Mouse (Mus musculus) forebrain, embryonic 15.5 days (tissue): ENCODE data around the gene Nell1. TPM values are rescaled to one million over a fixed set of nuclear protein-coding genes. Genes with fewer than 3 reads are reported as not detected.

ENCODE experiments used
- ATAC-seq: fragments of 200-750 bp; cut with Nextera tagmentation; replicated peaks from 2 replicates; pipeline ENCODE4 v1.8.0; 2017; ENCODE audit warnings: mild to moderate bottlenecking, moderate TSS enrichment, moderate library complexity
- H3K27ac ChIP-seq: fragments of 300-500 bp; sonication (generic); replicated peaks from 2 replicates; pipeline ENCODE4 v1.5.1; 2015; ENCODE audit warnings: mild to moderate bottlenecking, inconsistent platforms
- H3K27me3 ChIP-seq: fragments of 300-500 bp; sonication (generic); 2 replicates; pipeline ENCODE4 v1.6.1; 2015; ENCODE audit warnings: inconsistent platforms
- H3K36me3 ChIP-seq: fragments of 300-500 bp; sonication (generic); 2 replicates; pipeline ENCODE4 v1.6.1; 2015; ENCODE audit warnings: mild to moderate bottlenecking, inconsistent platforms
- H3K4me1 ChIP-seq: fragments of 300-500 bp; sonication (generic); 2 replicates; pipeline ENCODE4 v1.6.1; 2015; ENCODE audit warnings: inconsistent platforms
- H3K4me2 ChIP-seq: fragments of 300-500 bp; sonication (generic); replicated peaks from 2 replicates; pipeline ENCODE4 v1.6.1; 2015; ENCODE audit warnings: mild to moderate bottlenecking, inconsistent platforms
- H3K4me3 ChIP-seq: fragments of 300-500 bp; sonication (generic); 2 replicates; pipeline ENCODE4 v1.5.1; 2015; ENCODE audit warnings: mild to moderate bottlenecking, inconsistent platforms
- H3K9ac ChIP-seq: fragments of 300-500 bp; sonication (generic); replicated peaks from 2 replicates; pipeline ENCODE4 v1.6.1; 2015; ENCODE audit warnings: mild to moderate bottlenecking, inconsistent platforms
- H3K9me3 ChIP-seq: fragments of 300-500 bp; sonication (generic); 2 replicates; pipeline ENCODE4 v1.6.1; 2016; ENCODE audit warnings: inconsistent platforms
- WGBS: fragments of 180-500 bp; shearing (Covaris S2); methylation state at CpG from one replicate; pipeline ENCODE4 v1.1.7; 2015; ENCODE audit warnings: mixed read lengths; 5-methylcytosine and 5-hydroxymethylcytosine counted together
- polyA plus RNA-seq: library from polyadenylated mRNA; unstranded; fragments of >200 nt; fragmentation: Nextera tagmentation; extraction: Ambion mirVana; gene quantifications from 2 replicates; pipeline ENCODE4 v1.2.1, GENCODE M21; 2015

Nell1 gene
- polyA plus RNA-seq, 1 experiment from 2014 or later: 10.3 TPM

DNA sequence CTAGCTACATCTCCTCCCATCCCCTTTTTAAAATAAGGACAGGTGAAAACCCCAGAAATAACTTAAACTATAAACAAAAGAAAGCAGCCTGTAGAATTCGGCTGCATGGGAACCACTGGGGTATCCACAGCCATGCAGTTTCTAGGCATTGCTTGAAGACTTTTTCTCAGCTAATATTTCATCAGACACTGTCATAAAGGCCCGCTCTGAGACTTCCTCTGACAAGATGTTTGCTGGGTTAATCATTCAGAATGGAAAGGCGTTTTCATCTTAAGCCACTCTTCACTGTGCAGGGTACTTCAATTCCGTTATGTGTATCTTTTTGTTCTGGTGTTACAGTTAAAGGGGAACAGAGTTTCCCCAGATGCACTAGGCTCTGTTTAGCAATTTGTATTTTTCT lies 526.9 kb downstream of the Nell1 start:
- no peak for ATAC-seq
- H3K9me3 ChIP-seq: no peaks in the 10 kb centered on the region

DNA sequence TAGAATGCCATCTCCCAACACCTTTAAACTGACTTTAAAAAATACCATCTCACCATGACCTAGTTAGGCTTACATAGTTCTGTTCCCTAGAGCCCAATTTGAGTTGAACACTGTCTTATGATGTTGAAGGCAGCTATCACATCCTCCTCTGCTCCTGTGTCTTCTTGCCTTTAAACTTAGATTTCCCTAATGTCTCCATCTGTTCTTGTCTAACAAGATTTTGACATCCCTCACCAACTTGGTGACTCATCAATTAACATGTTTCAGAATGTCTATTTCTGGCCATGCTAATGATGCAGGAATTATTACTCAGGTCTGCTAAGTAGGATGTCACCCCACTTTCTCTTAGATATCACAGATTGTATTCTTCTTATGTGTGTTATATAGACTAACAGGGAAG lies 532.4 kb downstream of the Nell1 start:
- Histone ChIP-seq H3K27me3 (no peaks in the 10 kb centered on the region), H3K9ac (no peak overlapping the region), H3K4me3 (no peak overlapping the region), H3K4me2 (no peak overlapping the region), H3K9me3 (no peaks in the 10 kb centered on the region), H3K4me1 (no peaks in the 10 kb centered on the region), H3K36me3 (no peaks in the 10 kb centered on the region), H3K27ac (no peak overlapping the region)
- no peak for ATAC-seq

More for the DNA sequence above, 526.9 kb downstream of the Nell1 start:
- H3K4me3 ChIP-seq: no peak overlapping the region
- H3K36me3 ChIP-seq: no peaks in the 10 kb centered on the region
- 80% methylated on average over 4 of the region's 4 CpGs for WGBS
- H3K4me1 ChIP-seq: no peaks in the 10 kb centered on the region
- no peaks in the 10 kb centered on the region for H3K27me3 ChIP-seq
- H3K4me2 ChIP-seq: no peak overlapping the region
- H3K27ac ChIP-seq: no peak overlapping the region
- no peak overlapping the region for H3K9ac ChIP-seq

DNA sequence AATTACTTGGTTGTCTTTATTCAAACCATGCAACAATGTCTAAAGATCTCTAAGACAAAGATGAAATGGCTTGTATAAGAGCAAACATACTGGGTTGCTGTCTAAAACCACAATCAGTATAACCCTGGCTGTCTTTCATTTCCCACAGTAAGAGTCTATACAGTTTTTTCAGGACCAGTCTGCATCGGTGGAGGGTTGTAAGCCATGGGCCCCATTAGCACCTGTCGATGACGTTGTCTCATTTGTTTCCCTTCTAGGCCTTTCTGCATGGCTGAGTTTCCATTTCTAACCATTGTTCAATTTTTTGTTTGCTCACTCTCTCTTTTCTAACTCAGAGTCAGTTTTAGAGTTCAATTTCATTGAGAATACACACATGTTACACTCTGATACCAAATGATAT lies 540.2 kb downstream of the Nell1 start:
- Histone ChIP-seq H3K9ac (no peak overlapping the region), H3K36me3 (no peaks in the 10 kb centered on the region), H3K9me3 (no peaks in the 10 kb centered on the region), H3K4me3 (no peak overlapping the region), H3K4me2 (no peak overlapping the region), H3K27me3 (no peaks in the 10 kb centered on the region), H3K27ac (no peak overlapping the region), H3K4me1 (0 out of 2 replicates have a peak, but pooled peaks cover 3% of the 10 kb centered on the region)
- 26% methylated on average over 3 of the region's 3 CpGs for WGBS
- peak; percentile 61; the same call in 1 of the 2 replicates for ATAC-seq

DNA sequence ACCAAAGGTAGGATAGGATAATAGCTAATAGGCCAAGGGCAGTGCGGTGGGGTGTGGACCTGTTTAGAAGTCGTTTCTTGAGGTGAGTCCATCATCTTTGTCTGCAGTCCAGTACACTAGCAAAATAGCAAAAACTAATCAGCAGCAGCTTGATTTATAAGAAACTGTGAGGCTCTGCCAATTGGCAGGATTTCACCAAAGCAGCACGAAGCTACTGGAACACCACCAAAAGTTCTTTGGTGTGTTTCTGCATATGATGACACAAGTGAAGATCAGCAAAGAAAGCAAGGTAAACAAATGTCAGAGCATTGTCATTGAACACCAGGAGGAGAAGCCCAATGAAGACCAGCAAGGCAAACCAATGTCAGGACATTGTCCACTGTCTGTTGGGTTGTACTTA lies 542.0 kb downstream of the Nell1 start:
- H3K9me3 ChIP-seq: no peaks in the 10 kb centered on the region
- H3K27me3 ChIP-seq: no peaks in the 10 kb centered on the region
- WGBS: 71% methylated on average over 3 of the region's 3 CpGs
- no peak overlapping the region for H3K27ac ChIP-seq
- H3K36me3 ChIP-seq: no peaks in the 10 kb centered on the region
- H3K9ac ChIP-seq: no peak overlapping the region
- H3K4me1 ChIP-seq: 0 out of 2 replicates have a peak, but pooled peaks cover 3% of the 10 kb centered on the region
- ATAC-seq: no peak
- H3K4me2 ChIP-seq: no peak overlapping the region
- no peak overlapping the region for H3K4me3 ChIP-seq

DNA sequence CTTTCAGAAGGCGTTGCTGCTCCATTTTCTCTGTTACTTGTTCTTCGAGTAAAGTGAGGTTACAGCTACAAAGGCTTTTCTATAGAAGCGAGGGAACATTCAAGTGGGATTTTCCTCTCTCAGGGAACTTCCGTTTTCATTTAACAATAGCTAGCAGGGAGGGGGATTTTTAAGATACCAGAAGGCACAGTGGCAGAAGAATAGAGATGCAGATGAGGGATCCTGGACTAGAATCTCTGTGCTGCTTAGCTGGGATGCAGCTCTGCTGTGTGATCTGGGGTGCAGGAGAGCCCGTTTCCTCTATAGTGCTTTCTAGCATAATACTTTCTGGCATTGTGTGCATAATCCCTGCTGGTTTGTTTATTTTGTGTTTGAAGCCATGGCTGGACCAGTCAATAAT lies 568.7 kb downstream of the Nell1 start:
- Histone ChIP-seq H3K9ac (no peak overlapping the region), H3K4me1 (peaks cover 4% of the 10 kb centered on the region; the same call in 1 of the 2 replicates), H3K9me3 (no peaks in the 10 kb centered on the region), H3K36me3 (no peaks in the 10 kb centered on the region), H3K27ac (no peak overlapping the region), H3K4me2 (no peak overlapping the region), H3K27me3 (no peaks in the 10 kb centered on the region), H3K4me3 (no peak overlapping the region)
- ATAC-seq: no peak
- WGBS: 23% methylated on average over 5 of the region's 5 CpGs

DNA sequence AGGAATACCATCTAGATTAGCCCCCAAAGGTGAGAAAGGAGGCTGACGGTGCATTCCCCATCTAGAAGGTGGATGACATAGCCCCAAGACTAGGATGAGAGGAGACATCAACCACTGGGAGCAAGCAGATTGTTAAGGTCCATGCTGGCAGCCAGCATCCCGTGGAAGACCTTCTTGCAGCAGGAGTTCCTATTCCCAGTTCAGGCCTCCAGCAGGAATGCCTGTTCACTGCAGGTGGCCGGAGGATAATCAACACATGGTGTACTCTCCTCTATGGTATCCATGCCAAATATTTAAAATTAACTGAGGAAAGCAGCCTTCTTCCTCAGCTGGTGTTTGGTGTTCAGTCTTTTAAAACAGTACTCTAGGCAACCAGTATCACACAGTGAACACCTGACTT lies 574.9 kb downstream of the Nell1 start:
- Histone ChIP-seq H3K9me3 (no peaks in the 10 kb centered on the region), H3K9ac (no peak overlapping the region), H3K4me1 (peaks cover 4% of the 10 kb centered on the region; the same call in 1 of the 2 replicates), H3K36me3 (no peaks in the 10 kb centered on the region), H3K27me3 (no peaks in the 10 kb centered on the region), H3K4me2 (no peak overlapping the region), H3K4me3 (no peak overlapping the region), H3K27ac (no peak overlapping the region)
- no peak for ATAC-seq
- 60% methylated on average over 3 of the region's 3 CpGs for WGBS

DNA sequence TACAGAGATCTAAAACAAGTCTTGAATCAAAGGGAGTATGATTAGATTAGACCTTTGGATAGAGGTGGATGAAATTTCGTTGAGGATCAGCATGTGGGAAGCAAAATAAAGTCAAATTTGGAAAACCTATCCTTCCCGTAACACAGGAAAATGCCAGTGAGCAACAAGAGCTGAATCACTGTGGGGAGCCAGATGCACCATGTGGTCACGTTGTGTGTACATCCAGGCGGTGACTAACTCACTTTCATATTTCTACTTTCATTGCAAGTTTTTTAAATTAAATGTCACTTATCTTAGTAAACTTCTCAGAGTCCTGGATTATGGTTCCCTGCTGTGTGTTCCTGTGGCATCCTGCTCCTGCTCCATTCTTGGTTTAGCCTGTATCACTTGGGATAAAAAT lies 576.8 kb downstream of the Nell1 start:
- WGBS: 82% methylated on average over 4 of the region's 4 CpGs
- no peak for ATAC-seq
- Histone ChIP-seq H3K9ac (no peak overlapping the region), H3K27ac (no peak overlapping the region), H3K9me3 (no peaks in the 10 kb centered on the region), H3K27me3 (no peaks in the 10 kb centered on the region), H3K4me2 (no peak overlapping the region), H3K36me3 (no peaks in the 10 kb centered on the region), H3K4me3 (no peak overlapping the region), H3K4me1 (no peaks in the 10 kb centered on the region)

DNA sequence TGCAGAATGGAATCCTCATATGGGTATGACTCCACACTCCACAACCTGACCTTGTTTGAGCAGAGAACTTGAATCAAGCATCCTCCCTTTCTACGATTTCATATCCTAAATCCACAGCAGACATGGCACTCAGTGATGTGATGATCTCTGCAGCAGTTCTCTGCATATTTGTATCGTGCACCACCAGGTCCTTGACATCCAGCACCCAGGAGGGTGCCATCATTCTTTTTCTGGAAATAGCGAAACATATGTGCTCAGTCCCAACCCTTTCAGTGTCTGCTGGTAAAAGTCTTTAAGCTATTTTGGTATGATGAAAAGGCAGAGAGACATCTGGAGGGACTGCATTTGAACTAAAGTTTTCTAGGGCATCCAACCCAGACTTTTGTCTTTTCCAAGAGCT lies 588.0 kb downstream of the Nell1 start:
- no peak overlapping the region for H3K27ac ChIP-seq
- no peaks in the 10 kb centered on the region for H3K9me3 ChIP-seq
- H3K4me1 ChIP-seq: no peaks in the 10 kb centered on the region
- H3K4me3 ChIP-seq: no peak overlapping the region
- H3K9ac ChIP-seq: no peak overlapping the region
- H3K36me3 ChIP-seq: no peaks in the 10 kb centered on the region
- WGBS: 85% methylated on average over 3 of the region's 3 CpGs
- no peak for ATAC-seq
- no peak overlapping the region for H3K4me2 ChIP-seq
- H3K27me3 ChIP-seq: no peaks in the 10 kb centered on the region

DNA sequence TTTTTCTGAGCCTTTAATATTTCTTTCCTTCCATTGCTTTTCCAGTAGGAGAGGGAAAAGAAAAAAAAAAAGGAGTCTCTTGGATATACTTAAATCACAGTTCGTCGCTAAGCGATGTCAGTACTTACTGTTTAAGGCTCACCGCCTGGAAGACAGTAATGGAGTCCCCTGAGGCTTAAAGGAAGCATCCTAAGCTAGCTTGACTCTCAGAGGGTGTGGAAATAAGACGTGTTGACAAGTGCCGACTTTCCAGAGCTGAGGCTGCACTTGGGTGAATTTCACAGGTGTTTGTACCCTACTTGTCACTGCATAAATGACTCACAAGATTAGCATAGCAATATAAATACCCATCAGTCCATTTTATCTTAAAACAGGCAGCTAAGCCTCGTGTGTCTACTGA lies 599.2 kb downstream of the Nell1 start:
- Histone ChIP-seq H3K36me3 (no peaks in the 10 kb centered on the region), H3K9ac (no peak overlapping the region), H3K4me2 (no peak overlapping the region), H3K27me3 (no peaks in the 10 kb centered on the region), H3K27ac (no peak overlapping the region), H3K9me3 (no peaks in the 10 kb centered on the region), H3K4me3 (no peak overlapping the region), H3K4me1 (no peaks in the 10 kb centered on the region)
- ATAC-seq: no peak
- WGBS: 81% methylated on average over 7 of the region's 7 CpGs

DNA sequence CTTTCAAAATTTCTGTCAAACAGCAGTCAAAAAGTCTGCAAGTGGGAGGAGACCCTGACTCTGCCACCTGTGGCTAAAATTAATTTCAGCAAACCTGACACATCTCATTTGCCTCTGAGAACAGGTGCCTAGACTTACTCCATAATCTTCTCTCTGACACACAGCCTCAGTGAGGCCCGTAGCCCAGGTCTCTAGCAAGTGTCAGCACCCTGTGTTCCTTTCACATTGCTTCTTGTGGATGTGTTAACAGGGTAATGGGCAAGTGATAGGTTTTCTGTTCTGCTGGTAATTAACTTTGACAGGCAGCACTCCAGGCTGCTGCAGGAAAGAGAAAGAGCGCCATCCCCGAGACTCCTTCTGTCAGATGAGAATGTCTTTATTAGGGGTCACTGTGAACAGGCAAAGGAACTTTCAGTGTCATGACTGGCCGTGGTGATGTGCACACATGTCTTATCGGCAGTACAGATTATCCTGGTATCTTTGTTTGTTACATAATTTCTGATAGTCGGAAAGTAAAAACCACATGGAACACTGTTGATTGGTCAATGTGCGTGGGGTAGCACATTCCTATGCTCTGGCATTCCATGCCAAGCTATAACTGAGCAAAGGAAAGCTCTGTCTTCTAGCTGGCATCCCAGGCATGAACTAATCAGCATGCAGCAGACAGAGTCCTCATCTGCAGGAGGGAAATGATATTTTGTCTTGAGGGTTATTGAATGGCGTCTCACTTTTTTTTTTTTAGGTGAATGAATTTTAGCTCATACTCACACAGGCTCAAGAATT lies 614.2 kb downstream of the Nell1 start:
- WGBS: 68% methylated on average over 8 of the region's 8 CpGs
- Histone ChIP-seq H3K4me3 (no peak overlapping the region), H3K27me3 (no peaks in the 10 kb centered on the region), H3K9ac (no peak overlapping the region), H3K4me2 (no peak overlapping the region), H3K4me1 (no peaks in the 10 kb centered on the region), H3K9me3 (no peaks in the 10 kb centered on the region), H3K27ac (no peak overlapping the region), H3K36me3 (no peaks in the 10 kb centered on the region)
- no peak for ATAC-seq

DNA sequence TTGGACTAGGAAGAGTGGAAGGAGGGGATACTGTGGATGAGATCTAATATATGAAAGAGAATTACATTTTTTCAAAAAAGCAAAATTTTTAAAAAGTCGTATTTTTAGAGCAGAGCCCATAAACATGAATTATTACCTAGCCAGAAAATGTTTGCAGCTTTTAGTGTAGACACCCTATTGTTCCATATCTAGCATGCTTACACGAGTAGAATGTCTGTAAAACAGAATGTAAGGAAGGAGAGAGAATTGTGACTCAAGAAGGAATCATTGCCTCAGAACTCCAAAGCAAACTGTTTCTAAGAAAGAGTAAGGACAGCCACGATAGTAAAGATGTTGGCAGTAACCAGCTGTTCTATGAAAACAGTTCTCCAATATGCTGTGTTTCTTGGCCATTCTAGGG lies 624.2 kb downstream of the Nell1 start, which contains the start of gene 4933405O20Rik:
Gene 4933405O20Rik, plus strand, starts transcription at position 301 of the 400 bp plus-strand sequence.
- no peak for ATAC-seq

DNA sequence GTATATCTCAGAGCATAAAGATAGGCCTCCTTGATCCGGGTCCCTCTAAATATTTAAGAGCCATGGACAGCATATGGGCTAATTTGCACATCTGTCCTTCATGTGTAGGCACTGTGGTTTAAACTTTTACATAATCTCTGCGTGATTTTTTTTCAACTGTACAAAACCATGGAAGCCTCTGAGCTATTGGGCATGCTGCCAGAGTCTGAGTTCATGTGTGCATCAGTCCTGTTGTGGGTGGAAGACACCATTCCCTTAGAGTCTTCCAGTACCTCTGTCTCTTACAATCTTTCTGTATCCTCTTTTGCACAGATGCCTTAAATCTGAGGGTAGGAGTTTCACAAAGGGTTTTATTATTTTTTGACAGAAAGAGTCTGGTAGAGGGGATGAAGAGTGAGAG lies 639.4 kb downstream of the Nell1 start:
- H3K36me3 ChIP-seq: no peaks in the 10 kb centered on the region
- ATAC-seq: no peak
- H3K4me3 ChIP-seq: no peak overlapping the region
- H3K27ac ChIP-seq: no peak overlapping the region
- WGBS: 64% methylated on average over 2 of the region's 2 CpGs
- no peaks in the 10 kb centered on the region for H3K27me3 ChIP-seq
- no peak overlapping the region for H3K9ac ChIP-seq
- no peaks in the 10 kb centered on the region for H3K9me3 ChIP-seq
- no peak overlapping the region for H3K4me2 ChIP-seq
- no peaks in the 10 kb centered on the region for H3K4me1 ChIP-seq

More for the DNA sequence above, 624.2 kb downstream of the Nell1 start, which contains the start of gene 4933405O20Rik:
- no peaks in the 10 kb centered on the region for H3K4me1 ChIP-seq
- H3K27me3 ChIP-seq: no peaks in the 10 kb centered on the region
- H3K9ac ChIP-seq: no peak within 1 kb of the TSS
- H3K36me3 ChIP-seq: no peaks in the 10 kb centered on the region
- H3K9me3 ChIP-seq: no peaks in the 10 kb centered on the region
- no peak within 1 kb of the TSS for H3K4me2 ChIP-seq
- 79% methylated on average over 3 of the region's 3 CpGs for WGBS
- no peak within 1 kb of the TSS for H3K4me3 ChIP-seq
- H3K27ac ChIP-seq: no peak within 1 kb of the TSS

DNA sequence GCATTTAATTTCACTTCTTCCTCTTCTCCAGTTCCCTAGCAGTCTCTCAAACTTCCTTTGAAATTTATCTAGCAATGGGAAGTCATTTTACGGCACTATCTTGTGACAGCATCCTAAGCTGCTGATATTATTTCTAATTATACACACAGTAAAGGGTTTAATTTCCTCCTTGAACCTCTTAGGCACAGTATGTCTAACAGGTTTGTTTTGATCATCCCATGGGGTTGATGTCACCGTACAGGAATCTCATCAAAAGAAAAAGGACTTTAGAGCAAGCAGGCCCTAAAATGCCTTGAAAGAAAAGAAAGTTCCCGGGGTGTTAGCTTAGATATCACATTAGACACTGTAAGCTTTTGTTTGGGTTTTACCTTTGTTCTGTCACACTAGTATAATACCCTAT lies 654.5 kb downstream of the Nell1 start:
- H3K9ac ChIP-seq: no peak overlapping the region
- H3K9me3 ChIP-seq: no peaks in the 10 kb centered on the region
- H3K36me3 ChIP-seq: no peaks in the 10 kb centered on the region
- no peaks in the 10 kb centered on the region for H3K27me3 ChIP-seq
- no peak overlapping the region for H3K4me2 ChIP-seq
- no peak for ATAC-seq
- no peaks in the 10 kb centered on the region for H3K4me1 ChIP-seq
- H3K27ac ChIP-seq: no peak overlapping the region
- no peak overlapping the region for H3K4me3 ChIP-seq
- WGBS: 23% methylated on average over 3 of the region's 3 CpGs
